Mouse (Mus musculus): Measurements from ENCODE around the gene Fgf18. TPM values are rescaled to one million over a fixed set of nuclear protein-coding genes. Genes with fewer than 3 reads are reported as not detected.

Gene Fgf18
- total RNA-seq, 2 experiments from 2014 or later, result 0.86 to 2.4 TPM

- intact Hi-C loops (cut with DNase I), result no loop called here
- DNase-seq, result no peak
Observed at GRCm38 (mm10) chr11:33080046-33080808, 67.0 kb downstream of the Fgf18 start.

GRCm38 (mm10) chr11:33079424-33079823 is 67.8 kb downstream of the Fgf18 start:
- intact Hi-C loops (cut with DNase I), result no loop called here
- DNase-seq, result no peak

DNA sequence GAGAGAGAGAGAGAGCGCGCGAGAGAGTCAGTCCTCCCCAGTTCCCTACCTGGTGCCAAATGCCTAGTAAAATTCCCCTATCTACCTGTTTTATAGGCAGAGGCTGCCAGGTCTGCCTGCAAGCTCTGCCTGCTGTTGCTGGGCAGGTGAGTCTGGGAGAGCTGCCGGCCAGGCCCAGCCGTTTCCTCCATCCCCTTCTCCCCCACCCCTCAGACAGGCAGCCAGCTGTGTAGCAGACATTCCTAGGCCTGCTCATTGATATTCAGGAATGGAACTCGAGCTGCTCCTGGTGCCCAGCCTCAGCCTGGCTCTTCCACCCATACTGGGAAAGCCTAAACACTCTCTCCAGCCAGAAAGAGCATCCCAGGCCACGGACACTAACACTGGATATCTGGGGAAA is 69.2 kb downstream of the Fgf18 start:
- DNase-seq, result no peak
- intact Hi-C loops (cut with DNase I), result no loop called here

DNA sequence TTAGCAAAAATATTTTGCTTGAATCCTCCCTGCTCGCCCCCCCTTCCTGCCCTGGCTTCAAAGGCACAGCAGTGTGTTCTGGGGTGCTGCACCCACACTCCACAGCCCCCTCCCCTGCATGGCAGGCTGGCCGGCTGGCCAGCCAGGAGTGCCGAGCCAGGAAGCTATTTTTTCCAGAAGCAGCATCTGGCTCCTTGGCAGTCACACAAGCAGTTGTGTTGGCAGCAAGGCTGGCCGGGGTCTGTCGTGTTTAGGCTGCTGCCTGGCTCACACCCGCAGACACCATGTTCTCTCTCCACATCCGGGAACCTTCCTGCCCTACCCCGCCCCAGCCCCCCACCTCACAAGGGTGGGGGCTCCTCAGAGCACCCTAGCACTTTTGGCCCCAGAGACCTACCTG is 71.9 kb downstream of the Fgf18 start:
- peak in 1 of 2 experiments; percentile 46 for DNase-seq
- intact Hi-C loops (cut with DNase I), result no loop called here

DNA sequence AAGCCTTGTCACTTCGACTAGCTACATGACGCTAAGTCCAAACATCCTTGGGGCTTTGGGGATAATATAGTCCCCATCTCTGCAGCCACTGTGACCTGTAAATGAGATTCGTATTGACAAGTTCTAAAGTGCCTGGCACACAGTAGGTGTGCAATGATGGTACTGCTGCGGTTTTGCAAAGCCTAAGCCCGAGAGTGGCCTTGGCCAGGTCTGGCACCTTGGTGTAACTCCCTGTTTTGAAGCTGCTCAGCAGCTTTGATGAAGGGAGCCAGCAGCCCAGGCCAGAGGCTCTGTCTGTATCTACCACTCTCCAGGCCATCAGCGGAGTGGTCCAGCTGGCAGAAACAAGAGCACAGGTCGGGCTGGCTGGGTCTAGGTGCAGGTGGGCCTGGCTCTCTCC is 72.7 kb downstream of the Fgf18 start:
- DNase-seq, result peak in 1 of 2 experiments; percentile 22
- intact Hi-C loops (cut with DNase I), result no loop called here

DNA sequence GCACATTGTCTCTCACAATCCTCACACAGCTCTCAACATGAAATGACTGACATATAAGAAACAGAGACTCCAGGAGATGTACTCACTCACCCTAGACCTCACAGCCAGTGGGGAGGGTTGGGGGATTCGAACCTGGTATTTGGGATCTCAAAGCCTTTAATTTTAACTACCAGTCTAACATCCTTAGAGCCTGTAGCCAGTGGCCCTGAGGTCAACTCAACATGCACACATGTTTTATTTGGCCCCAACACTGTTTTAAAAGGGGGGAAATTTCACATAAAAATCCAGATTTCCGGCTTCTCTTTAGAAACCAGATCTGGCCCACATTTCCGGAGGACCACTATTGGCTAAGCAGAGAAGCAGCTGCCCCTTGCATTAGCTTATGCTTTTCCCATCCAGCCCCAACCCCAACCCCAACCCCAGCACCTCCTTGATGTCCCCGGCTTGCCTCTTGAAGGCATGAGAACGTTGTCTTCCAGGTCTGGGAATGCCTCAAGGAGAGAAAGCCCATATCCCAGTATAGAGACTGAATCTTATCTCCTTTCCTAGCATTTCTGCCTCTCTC is 75.8 kb downstream of the Fgf18 start:
- DNase-seq, result no peak
- intact Hi-C loops (cut with DNase I), result no loop called here

DNA sequence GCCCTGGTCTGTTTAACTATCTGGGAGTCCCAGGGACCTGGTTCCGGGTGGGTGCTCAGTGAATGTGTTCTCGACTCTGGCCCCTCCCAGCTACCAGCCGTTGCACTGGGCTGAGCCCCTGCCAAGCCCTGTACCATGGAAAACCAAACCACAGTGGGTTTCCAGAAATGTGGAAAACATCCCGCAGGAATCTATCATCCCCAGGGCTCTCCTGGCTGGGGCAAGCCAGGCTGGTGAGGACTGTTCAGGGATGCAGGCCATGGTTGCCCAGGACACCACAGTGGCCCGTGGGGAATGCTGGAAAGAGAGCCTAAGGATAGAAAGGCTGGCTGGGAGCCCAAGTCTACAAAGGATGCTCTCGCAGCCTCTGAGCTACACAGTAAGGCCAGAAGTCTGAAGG is 76.7 kb downstream of the Fgf18 start:
- intact Hi-C loops (cut with DNase I), result no loop called here
- DNase-seq, result no peak

Other genes starting within 250 kb of the Fgf18 start
- gene Npm1, start 15.8 kb upstream of the Fgf18 start, total RNA-seq (2021), result 100 to 1,000 TPM in 1 of 2 experiments, 10 to 100 TPM in 1; 86.6 to 116 TPM
- not detected for gene Tlx3, start 56.2 kb upstream of the Fgf18 start, total RNA-seq (2021)
- not detected for gene Gm12117, start 129.3 kb upstream of the Fgf18 start, total RNA-seq (2021)

All from gastrocnemius, postnatal 36 days (tissue).